Mouse (Mus musculus) hindbrain, embryonic 12.5 days (tissue): ENCODE results near the gene Hpd. TPM values are rescaled to one million over a fixed set of nuclear protein-coding genes. Genes with fewer than 3 reads are reported as not detected.
A peak's percentile ranks its signal among the peaks of the same experiment; 100 is the strongest.
"Not testable (repeated sequence)": the region's sequence is repeated elsewhere in the genome, so short reads cannot be mapped to it uniquely, and the experiment has no call there.

Experiments used
- ATAC-seq: fragments of 200-750 bp; cut with Nextera tagmentation; 2 replicates; pipeline ENCODE4 v1.8.0; 2017; ENCODE audit warnings: moderate TSS enrichment; ENCODE audit not compliant: low FRiP score
- H3K27ac ChIP-seq: fragments of 300-500 bp; sonication (generic); 2 replicates; pipeline ENCODE4 v1.5.1; 2016; ENCODE audit warnings: mild to moderate bottlenecking
- H3K27me3 ChIP-seq: fragments of 300-500 bp; sonication (generic); 2 replicates; pipeline ENCODE4 v1.6.1; 2016; ENCODE audit warnings: mild to moderate bottlenecking
- H3K36me3 ChIP-seq: fragments of 300-500 bp; sonication (generic); 2 replicates; pipeline ENCODE4 v1.6.1; 2016; ENCODE audit warnings: mild to moderate bottlenecking
- H3K4me1 ChIP-seq: fragments of 300-500 bp; sonication (generic); 2 replicates; pipeline ENCODE4 v1.6.1; 2016
- H3K4me2 ChIP-seq: fragments of 300-500 bp; sonication (generic); replicated peaks from 2 replicates; pipeline ENCODE4 v1.6.1; 2016; ENCODE audit warnings: mild to moderate bottlenecking
- H3K4me3 ChIP-seq: fragments of 300-500 bp; sonication (generic); 2 replicates; pipeline ENCODE4 v1.5.1; 2016; ENCODE audit warnings: mild to moderate bottlenecking
- H3K9ac ChIP-seq: fragments of 300-500 bp; sonication (generic); 2 replicates; pipeline ENCODE4 v1.6.1; 2016; ENCODE audit warnings: mild to moderate bottlenecking, moderate library complexity
- H3K9me3 ChIP-seq: fragments of 300-500 bp; sonication (generic); replicated peaks from 2 replicates; pipeline ENCODE4 v1.6.1; 2016; ENCODE audit warnings: mild to moderate bottlenecking
- WGBS: fragments of 180-500 bp; shearing (Covaris S2); methylation state at CpG from one replicate; pipeline ENCODE4 v1.1.7; 2016; 5-methylcytosine and 5-hydroxymethylcytosine counted together
- polyA plus RNA-seq: library from polyadenylated mRNA; unstranded; fragments of >200 nt; fragmentation: Nextera tagmentation; extraction: Ambion mirVana; gene quantifications from 2 replicates; pipeline ENCODE4 v1.2.1, GENCODE M21; 2016

The Hpd gene
- not detected in 2 replicates for polyA plus RNA-seq

GRCm38 (mm10) chr5:123182651-123183050 is at the start of gene Hpd:
Hpd (minus strand) TSS chr5:123182727.
- no peaks in the 10 kb centered on the region for H3K27me3 ChIP-seq
- no peak within 1 kb of the TSS for H3K4me3 ChIP-seq
- no peak within 1 kb of the TSS for H3K9ac ChIP-seq
- no peak within 1 kb of the TSS for H3K4me2 ChIP-seq
- no peak for ATAC-seq
- no peak within 1 kb of the TSS for H3K27ac ChIP-seq
- no peaks in the 10 kb centered on the region for H3K9me3 ChIP-seq
- H3K4me1 ChIP-seq, result no peaks in the 10 kb centered on the region
- no peaks in the 10 kb centered on the region for H3K36me3 ChIP-seq
- 88% methylated on average over 10 of the region's 10 CpGs for WGBS

- peaks cover 10% of the 10 kb centered on the region for H3K4me1 ChIP-seq
- H3K9me3 ChIP-seq, result no peaks in the 10 kb centered on the region
- H3K4me3 ChIP-seq, result no peak overlapping the region
- ATAC-seq, result no peak
- H3K27me3 ChIP-seq, result no peaks in the 10 kb centered on the region
- no peak overlapping the region for H3K4me2 ChIP-seq
- H3K27ac ChIP-seq, result no peak overlapping the region
- H3K9ac ChIP-seq, result no peak overlapping the region
- whole genome bisulfite sequencing, result 97% methylated on average over 2 of the region's 2 CpGs
- peaks cover 13% of the 10 kb centered on the region; the same call in 1 of the 2 replicates for H3K36me3 ChIP-seq
Measured at GRCm38 (mm10) chr5:123232180-123232579, 49.7 kb upstream of the Hpd start.

DNA sequence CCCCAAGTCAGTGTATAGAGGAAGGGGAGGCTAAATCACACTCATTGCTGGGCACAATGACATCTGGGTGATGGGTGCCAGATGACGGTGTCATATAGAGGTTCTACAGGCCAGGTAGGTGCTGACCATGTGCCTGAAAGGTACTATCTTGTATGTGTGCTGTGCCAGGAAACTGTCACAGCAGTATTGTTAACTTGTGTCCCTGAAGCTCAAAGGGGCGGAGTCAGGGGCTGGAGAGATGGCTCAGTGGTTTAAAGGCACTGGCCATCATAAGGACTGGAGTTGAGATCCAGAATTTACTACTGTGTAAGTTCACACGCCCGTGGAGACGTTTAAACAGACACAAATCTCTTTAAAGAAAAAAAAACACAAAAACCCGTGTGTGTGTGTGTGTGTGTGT is 46.8 kb upstream of the Hpd start:
- Histone ChIP-seq H3K4me2 (peak overlapping the region; percentile 60; the same call in 1 of the 2 replicates), H3K36me3 (peaks cover 4% of the 10 kb centered on the region; the same call in 1 of the 2 replicates), H3K9me3 (no peaks in the 10 kb centered on the region), H3K4me1 (peaks cover 10% of the 10 kb centered on the region), H3K27ac (no peak overlapping the region), H3K27me3 (no peaks in the 10 kb centered on the region), H3K4me3 (no peak overlapping the region), H3K9ac (no peak overlapping the region)
- 89% methylated on average over 6 of the region's 6 CpGs for WGBS
- ATAC-seq, result no peak

GRCm38 (mm10) chr5:123228524-123228922 is 46.0 kb upstream of the Hpd start:
- H3K36me3 ChIP-seq, result peaks cover 4% of the 10 kb centered on the region; the same call in 1 of the 2 replicates
- peak overlapping the region; percentile 85 for H3K9ac ChIP-seq
- WGBS, result 7% methylated on average over 15 of the region's 15 CpGs
- H3K9me3 ChIP-seq, result no peaks in the 10 kb centered on the region
- H3K27me3 ChIP-seq, result no peaks in the 10 kb centered on the region
- peak overlapping the region; percentile 44; the same call in 1 of the 2 replicates for H3K27ac ChIP-seq
- H3K4me2 ChIP-seq, result peak overlapping the region; percentile 60
- peak overlapping the region; percentile 79 for H3K4me3 ChIP-seq
- peaks cover 10% of the 10 kb centered on the region for H3K4me1 ChIP-seq
- ATAC-seq, result no peak

DNA sequence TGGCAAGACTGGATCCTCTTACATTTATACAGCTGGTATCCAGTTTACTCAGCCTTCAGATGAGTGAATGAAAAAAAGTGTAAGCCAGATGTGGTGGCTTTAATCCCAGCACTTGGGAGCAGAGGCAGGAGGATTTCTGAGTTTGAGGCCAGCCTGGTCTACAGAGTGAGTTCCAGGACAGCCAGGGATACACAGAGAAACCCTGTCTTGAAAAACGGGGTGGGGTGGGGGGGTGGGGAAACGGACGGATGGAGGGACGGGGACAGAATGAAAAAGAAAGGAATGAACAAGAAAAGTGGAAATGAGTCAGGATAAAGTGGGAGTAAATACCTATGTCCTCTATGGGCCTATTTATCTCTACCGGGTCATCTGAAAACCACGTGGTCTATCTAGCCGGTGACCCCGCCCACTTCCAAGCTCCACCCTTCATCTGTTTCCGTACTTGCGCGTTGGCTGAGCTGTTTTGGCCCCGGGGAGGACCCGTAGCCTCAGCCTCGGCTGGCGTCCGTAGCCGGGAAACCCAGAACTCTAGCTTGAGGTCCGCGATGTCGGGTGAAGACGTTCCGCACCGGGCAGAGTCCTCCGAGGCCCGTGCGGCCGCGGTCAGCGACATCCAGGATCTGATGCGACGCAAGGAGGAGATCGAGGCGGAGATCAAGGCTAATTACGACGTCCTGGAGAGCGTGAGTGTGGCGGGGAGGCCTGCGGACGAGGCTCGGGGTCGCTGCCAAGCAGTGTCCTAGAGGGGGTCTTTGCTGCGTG is 45.4 kb upstream of the Hpd start:
- Histone ChIP-seq H3K27me3 (no peaks in the 10 kb centered on the region), H3K9ac (peak overlapping the region; percentile 85), H3K4me2 (peak overlapping the region; percentile 60), H3K9me3 (no peaks in the 10 kb centered on the region), H3K4me3 (peak overlapping the region; percentile 79), H3K4me1 (peaks cover 10% of the 10 kb centered on the region), H3K27ac (peak overlapping the region; percentile 44; the same call in 1 of the 2 replicates), H3K36me3 (peaks cover 4% of the 10 kb centered on the region; the same call in 1 of the 2 replicates)
- WGBS, result 4% methylated on average over 42 of the region's 42 CpGs
- peak; percentile 80 for ATAC-seq

DNA sequence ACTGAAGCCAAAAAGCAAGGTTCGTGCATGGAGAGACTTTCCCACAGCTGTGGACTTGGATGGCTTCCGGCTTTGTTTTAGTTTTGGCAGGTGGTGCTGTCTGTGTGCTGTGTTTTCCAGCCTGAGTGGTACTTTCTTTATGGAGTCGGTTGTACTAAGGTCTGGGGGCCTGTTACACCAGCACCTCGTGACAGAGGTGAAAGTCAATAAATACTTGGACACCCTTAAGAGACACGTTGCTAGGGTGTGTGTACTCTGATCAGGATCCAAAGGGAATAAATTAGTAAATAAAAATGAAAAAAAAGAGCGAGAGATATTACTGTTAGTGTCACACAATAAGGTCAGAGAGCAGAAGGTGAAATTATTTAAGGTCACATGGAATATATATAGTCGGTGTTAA is 44.3 kb upstream of the Hpd start:
- Histone ChIP-seq H3K4me3 (no peak overlapping the region), H3K36me3 (peaks cover 4% of the 10 kb centered on the region; the same call in 1 of the 2 replicates), H3K4me1 (peaks cover 10% of the 10 kb centered on the region), H3K27ac (no peak overlapping the region), H3K4me2 (no peak overlapping the region), H3K27me3 (no peaks in the 10 kb centered on the region), H3K9ac (no peak overlapping the region), H3K9me3 (no peaks in the 10 kb centered on the region)
- ATAC-seq, result no peak
- whole genome bisulfite sequencing, result 90% methylated on average over 7 of the region's 7 CpGs

GRCm38 (mm10) chr5:123223861-123224260 is 41.3 kb upstream of the Hpd start:
- H3K27me3 ChIP-seq, H3K27ac ChIP-seq, H3K4me2 ChIP-seq, ATAC-seq, H3K4me1 ChIP-seq, H3K36me3 ChIP-seq, H3K4me3 ChIP-seq, H3K9me3 ChIP-seq, H3K9ac ChIP-seq: not testable (repeated sequence)
- 64% methylated on average over 6 of the region's 6 CpGs for WGBS

DNA sequence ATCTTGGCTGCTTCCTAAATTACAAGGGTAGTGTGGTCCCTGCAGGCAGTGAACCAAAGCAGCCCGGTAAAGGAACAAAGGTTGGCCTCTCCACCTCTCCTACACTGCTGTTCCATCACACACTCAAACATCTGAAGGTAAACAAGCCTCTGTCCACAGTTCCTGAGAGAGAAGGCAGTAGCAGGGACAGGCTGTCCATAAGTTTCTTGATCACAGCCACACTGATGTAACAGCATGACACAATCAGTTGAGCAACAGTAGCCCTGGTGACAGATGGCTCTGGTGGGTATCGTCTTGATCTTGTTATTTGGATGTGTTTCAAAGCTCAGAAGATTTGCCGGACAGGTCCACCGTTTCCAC is 40.5 kb upstream of the Hpd start:
- Histone ChIP-seq H3K4me3 (no peak overlapping the region), H3K4me1 (no peaks in the 10 kb centered on the region), H3K36me3 (no peaks in the 10 kb centered on the region), H3K9ac (no peak overlapping the region), H3K4me2 (no peak overlapping the region), H3K27ac (no peak overlapping the region), H3K9me3 (0 out of 2 replicates have a peak, but pooled peaks cover 4% of the 10 kb centered on the region), H3K27me3 (no peaks in the 10 kb centered on the region)
- 84% methylated on average over 4 of the region's 4 CpGs for WGBS
- ATAC-seq, result no peak

DNA sequence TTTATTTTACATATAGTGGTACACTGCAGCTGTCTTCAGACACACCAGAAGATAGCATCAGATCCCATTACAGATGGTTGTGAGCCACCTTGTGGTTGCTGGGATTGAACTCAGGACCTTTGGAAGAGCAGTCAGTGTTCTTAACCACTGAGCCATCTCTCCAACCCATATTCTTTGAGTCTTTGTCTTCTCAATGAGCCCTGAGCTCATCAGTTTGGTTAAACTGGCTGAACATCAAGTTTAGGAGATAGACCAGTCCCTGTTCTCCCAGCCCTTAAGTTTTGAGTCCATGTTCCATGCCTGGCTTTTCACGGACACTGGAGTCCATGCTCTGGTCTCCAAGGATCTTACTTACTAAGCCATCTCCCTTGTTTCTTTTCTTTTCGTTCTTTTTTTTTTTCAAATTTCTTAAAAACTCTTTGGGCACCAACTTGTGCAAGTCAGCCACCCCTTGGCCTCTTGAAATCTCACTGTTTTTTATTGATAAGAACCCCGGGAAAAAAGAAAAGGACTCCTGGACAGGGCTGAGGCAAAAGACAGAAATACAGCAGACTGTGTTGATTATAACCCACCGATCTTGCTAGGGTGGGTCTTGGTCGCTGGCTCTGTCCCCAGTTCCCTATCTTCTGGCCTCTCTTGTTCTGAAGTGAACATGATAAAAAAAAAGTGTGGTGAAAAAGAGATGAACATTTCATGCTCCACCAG is 40.0 kb upstream of the Hpd start:
- H3K4me2 ChIP-seq, H3K27me3 ChIP-seq, H3K9me3 ChIP-seq, H3K4me3 ChIP-seq, H3K4me1 ChIP-seq, H3K36me3 ChIP-seq, H3K9ac ChIP-seq, H3K27ac ChIP-seq, ATAC-seq: not testable (repeated sequence)
- WGBS, result 77% methylated on average over 5 of the region's 5 CpGs

DNA sequence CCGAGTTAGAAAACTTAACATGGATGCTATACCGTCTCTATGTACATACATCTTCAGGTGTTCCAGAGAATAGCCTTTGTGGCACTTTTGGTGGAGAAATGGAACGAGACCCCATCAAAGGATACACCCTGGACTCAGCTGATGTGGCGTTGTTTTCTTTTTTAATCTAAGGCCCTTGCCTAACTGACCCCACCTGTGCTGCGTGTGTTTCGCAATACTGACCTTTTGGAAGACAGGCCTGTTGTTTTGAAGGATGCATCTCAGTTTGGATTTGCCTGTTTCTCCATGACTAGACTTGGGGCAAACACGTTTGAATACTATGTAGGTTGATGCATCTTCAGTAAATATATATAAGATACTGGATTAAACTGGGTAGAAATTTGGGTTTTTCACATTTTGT is 21.1 kb upstream of the Hpd start:
- H3K9ac ChIP-seq, H3K4me1 ChIP-seq, H3K4me2 ChIP-seq, ATAC-seq, H3K36me3 ChIP-seq, H3K4me3 ChIP-seq, H3K9me3 ChIP-seq, H3K27me3 ChIP-seq, H3K27ac ChIP-seq: not testable (repeated sequence)
- WGBS, result 84% methylated on average over 7 of the region's 7 CpGs

- H3K27me3 ChIP-seq, ATAC-seq, H3K9me3 ChIP-seq, H3K4me2 ChIP-seq, H3K36me3 ChIP-seq, H3K27ac ChIP-seq, H3K4me1 ChIP-seq, H3K9ac ChIP-seq, H3K4me3 ChIP-seq: not testable (repeated sequence)
- 41% methylated on average over 4 of the region's 4 CpGs for whole genome bisulfite sequencing
Measured at GRCm38 (mm10) chr5:123202771-123203170, 20.2 kb upstream of the Hpd start.

DNA sequence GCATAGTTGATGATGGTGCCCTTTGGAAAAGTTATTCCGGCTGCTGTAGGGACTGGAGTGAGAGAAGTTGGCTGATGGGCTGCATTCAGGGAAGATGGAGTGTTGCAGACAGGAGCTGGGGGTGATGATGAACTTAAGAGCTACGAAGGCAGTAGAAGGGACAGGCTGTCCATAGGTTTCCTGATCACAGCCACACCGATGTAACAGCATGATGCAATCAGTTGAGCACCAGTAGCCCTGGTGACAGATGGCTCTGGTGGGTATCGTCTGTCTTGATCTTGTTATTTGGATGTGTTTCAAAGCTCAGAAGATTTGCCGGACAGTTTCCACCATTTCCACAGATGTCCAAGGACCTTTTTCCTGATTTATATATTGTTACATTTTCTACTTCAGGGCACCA is 19.5 kb upstream of the Hpd start:
- H3K27ac ChIP-seq, result no peak overlapping the region
- H3K4me3 ChIP-seq, result no peak overlapping the region
- WGBS, result 86% methylated on average over 5 of the region's 5 CpGs
- H3K9me3 ChIP-seq, result no peaks in the 10 kb centered on the region
- H3K9ac ChIP-seq, result no peak overlapping the region
- H3K4me1 ChIP-seq, result no peaks in the 10 kb centered on the region
- ATAC-seq, result no peak
- no peaks in the 10 kb centered on the region for H3K36me3 ChIP-seq
- H3K27me3 ChIP-seq, result no peaks in the 10 kb centered on the region
- no peak overlapping the region for H3K4me2 ChIP-seq

DNA sequence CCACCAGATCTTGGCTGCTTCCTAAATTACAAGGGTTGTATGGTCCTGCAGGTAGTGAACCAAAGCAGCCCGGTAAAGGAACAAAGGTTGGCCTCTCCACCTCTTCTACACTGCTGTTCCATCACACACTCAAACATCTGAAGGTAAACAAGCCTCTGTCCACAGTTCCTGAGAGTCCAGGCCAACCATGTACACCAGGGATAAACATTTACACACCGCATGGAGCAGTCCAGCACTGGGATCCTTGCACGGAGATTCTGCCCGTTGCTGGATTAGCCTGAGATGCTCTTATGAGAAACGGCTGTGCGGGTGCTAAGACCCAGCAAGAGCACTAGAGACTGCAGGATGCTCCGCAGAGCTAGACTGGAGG is 19.0 kb upstream of the Hpd start:
- no peak overlapping the region for H3K4me3 ChIP-seq
- WGBS, result 87% methylated on average over 7 of the region's 7 CpGs
- no peaks in the 10 kb centered on the region for H3K9me3 ChIP-seq
- no peak overlapping the region for H3K9ac ChIP-seq
- H3K27ac ChIP-seq, result no peak overlapping the region
- H3K36me3 ChIP-seq, result no peaks in the 10 kb centered on the region
- ATAC-seq, result no peak
- no peak overlapping the region for H3K4me2 ChIP-seq
- no peaks in the 10 kb centered on the region for H3K27me3 ChIP-seq
- no peaks in the 10 kb centered on the region for H3K4me1 ChIP-seq
